Mouse (Mus musculus): ENCODE results near the gene Hint3.
"Not testable (repeated sequence)": the region's sequence is repeated elsewhere in the genome, so short reads cannot be mapped to it uniquely, and the experiment has no call there.

Hint3 gene

DNA sequence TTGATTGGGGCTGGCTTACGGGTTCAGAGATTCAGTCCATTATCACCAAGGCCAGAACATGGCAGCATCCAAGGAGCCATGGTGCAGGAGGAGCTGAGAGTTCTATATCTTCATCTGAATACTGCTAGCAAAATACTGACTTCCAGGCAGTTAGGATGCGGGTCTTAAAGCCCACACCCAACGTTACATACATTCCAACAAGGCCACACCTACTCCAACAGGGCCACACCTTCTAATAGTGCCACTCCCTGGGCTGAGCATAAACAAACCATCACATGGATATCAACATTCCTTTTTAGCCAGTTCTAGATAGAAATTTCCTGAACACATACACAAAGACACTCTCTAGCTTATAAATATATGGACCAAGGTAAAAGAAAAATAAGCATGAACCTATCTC is at the start of gene Hint3:
Hint3 (minus strand) TSS at position 120 of the 400 bp plus-strand sequence.
- DNase-seq (ENCODE audit: inconsistent age in 2 of 2, low spot score in 1 of 2), result no peak

- DNase-seq (ENCODE audit: inconsistent age in 2 of 2, low spot score in 1 of 2), result peak; percentile 45 to 87
Measured at GRCm38 (mm10) chr10:30678051-30678450, 48.6 kb upstream of the Hint3 start.

GRCm38 (mm10) chr10:30674825-30675224 is 45.4 kb upstream of the Hint3 start:
- DNase-seq (ENCODE audit: inconsistent age in 2 of 2, low spot score in 1 of 2), result no peak

DNA sequence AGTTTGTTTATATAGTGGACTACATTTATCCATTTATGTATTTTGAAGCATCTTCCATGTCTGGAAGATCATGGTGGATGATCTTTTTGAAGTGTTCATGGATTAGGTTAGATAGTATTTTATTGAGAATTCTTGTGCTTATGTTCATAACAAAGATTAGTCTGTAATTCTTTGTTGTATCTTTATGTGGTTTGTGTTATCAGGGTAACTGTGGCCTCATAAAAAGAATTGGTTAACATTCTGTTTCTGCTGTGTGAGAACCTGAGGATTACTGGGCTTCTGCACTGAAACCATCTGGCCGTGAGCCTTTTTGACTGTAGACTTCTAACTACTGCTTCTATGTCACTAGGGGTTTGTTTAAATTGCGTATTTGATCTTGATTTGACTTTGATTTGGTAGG is 37.1 kb upstream of the Hint3 start:
- no peak for DNase-seq (ENCODE audit: inconsistent age in 2 of 2, low spot score in 1 of 2)

DNA sequence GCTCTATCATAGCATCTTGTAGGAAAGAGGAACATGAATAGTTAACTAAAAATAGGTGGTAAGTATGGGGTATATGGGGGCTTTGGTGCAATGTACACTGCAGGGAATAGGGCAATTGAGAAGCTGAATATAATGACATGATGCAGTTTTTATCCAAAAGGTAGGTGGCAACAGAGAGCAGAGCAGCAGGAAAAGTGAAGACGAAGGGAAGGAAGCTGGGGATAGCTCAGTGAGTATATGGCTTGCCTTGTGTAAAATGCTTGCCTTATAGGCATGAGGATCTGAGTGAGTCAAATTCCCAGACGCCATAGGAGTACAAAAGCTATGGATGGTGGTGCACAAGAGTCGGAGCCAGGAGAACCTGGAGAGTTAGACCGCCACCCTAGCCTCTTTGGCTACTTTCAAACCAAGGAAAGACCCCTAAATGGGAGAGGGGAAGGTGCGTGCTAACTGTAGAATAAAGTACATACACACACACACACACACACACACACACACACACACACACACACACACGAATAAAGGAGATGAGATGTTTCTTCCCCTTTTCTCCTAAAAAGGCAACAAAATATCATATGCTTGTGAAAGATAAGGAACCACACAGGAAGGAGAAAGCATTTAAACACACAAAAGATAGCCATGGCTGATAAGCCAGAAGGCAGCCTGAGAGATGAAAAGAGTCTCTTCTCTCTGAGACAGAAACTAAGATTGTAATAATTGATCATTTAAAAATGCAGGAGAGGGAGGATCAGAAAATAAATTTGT is 31.3 kb upstream of the Hint3 start:
- peak in 1 of 2 experiments; percentile 68 for DNase-seq (ENCODE audit: inconsistent age in 2 of 2, low spot score in 1 of 2)

GRCm38 (mm10) chr10:30655655-30656054 is 26.2 kb upstream of the Hint3 start:
- DNase-seq (ENCODE audit: inconsistent age in 2 of 2, low spot score in 1 of 2), result no peak

DNA sequence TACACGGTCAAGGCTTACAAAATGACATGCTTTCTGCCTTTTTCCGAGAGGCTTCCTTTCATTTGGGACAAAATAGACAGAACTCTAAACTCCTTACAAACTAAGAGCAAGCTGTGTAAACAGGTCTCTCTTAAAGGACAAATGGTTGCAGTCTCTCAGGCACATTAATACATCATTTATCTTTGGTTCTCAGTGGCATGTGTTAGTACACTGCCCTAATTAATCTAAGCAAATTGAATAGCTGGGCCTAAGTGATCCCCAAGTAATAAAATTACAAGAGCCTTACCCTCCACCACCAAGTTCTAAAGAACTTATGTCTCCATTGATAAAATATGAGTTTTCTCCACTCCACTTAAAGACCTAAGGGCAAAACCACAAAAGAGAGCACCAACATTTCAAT is 18.2 kb upstream of the Hint3 start:
- no peak for DNase-seq (ENCODE audit: inconsistent age in 2 of 2, low spot score in 1 of 2)

- no peak for DNase-seq (ENCODE audit: inconsistent age in 2 of 2, low spot score in 1 of 2)
Measured at GRCm38 (mm10) chr10:30638216-30638615, 8.8 kb upstream of the Hint3 start.

- not testable (repeated sequence) for DNase-seq (ENCODE audit: inconsistent age in 2 of 2, low spot score in 1 of 2)
Measured at GRCm38 (mm10) chr10:30636474-30637154, 7.2 kb upstream of the Hint3 start.

DNA sequence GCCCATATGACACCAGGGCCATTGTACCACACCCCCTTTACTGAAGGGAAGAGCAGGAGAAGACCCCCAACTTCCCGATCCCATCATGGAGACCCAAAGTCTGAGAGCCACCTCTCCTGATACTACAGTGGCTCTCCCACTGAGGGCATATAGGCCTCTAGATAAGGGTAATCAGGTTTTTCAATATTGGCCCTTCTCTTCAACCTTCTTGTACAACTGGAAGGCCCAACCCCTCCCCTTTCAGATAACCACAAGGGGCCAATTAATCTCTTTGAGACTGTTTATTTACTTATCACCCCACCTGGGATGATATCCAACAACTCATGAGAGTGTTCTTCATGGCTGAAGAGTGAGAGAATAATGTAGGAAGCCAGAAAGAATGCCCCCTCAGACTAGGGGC is 3.3 kb upstream of the Hint3 start:
- no peak for DNase-seq (ENCODE audit: inconsistent age in 2 of 2, low spot score in 1 of 2)

DNA sequence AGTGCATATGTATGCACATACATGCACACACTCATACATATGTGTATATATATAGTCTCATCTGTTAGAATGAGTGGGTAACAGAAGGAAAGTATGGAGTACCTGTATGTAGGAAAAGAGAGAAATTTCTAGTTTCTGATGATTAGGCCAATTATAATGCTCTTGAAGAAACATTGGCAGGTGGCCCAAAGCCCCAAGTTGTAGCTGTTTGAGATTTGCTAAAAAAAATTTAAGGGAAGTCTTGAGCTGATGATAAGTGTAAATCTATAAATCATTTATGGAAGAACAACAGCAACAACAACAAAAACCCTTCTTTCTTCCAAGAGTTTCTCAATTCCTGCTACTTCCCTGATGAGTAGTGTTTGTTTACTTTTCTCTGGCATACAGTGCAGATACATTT is 545 bp upstream of the Hint3 start:
- no peak for DNase-seq (ENCODE audit: inconsistent age in 2 of 2, low spot score in 1 of 2)

DNA sequence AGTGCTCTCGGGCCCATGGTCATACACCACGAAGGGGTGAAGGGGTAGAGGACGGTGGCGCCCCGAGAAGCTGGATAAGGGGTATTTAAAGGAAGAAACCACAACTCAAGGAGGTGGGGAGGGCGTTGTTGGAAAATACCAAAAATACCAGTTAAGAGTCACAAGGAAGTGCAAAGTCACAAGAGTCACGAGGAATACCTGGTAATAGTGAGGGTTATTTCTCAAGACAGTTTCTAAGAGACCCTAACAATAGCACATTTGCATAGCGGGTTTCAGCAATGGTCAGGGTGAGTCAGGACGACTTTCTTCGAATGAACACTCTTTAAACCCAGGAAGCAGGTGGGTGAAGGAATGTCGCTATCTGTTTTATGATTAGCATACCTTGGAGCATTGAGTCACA is 988 bp downstream of the Hint3 start:
- not testable (repeated sequence) for DNase-seq (ENCODE audit: inconsistent age in 2 of 2, low spot score in 1 of 2)

DNA sequence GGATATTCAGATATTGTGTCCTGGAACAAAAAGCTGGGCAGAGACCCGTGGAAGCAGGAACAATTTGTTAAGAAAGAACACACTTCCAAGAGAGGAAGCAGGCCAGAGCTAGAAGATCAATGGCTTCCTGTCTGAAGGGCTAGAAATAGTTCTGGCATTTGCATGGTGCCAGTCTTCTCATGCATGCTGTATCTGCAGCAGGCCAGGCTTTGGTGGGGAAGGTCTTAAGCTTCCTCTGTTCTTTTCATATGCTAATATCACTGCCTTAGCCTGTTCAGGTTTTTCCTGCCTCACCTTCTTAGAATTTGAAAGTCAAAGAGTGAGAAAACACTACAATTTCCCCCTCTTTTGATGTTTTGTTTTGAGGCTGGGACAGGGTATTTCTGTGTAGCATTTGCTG is 1.9 kb downstream of the Hint3 start:
- DNase-seq (ENCODE audit: inconsistent age in 2 of 2, low spot score in 1 of 2), result no peak

DNA sequence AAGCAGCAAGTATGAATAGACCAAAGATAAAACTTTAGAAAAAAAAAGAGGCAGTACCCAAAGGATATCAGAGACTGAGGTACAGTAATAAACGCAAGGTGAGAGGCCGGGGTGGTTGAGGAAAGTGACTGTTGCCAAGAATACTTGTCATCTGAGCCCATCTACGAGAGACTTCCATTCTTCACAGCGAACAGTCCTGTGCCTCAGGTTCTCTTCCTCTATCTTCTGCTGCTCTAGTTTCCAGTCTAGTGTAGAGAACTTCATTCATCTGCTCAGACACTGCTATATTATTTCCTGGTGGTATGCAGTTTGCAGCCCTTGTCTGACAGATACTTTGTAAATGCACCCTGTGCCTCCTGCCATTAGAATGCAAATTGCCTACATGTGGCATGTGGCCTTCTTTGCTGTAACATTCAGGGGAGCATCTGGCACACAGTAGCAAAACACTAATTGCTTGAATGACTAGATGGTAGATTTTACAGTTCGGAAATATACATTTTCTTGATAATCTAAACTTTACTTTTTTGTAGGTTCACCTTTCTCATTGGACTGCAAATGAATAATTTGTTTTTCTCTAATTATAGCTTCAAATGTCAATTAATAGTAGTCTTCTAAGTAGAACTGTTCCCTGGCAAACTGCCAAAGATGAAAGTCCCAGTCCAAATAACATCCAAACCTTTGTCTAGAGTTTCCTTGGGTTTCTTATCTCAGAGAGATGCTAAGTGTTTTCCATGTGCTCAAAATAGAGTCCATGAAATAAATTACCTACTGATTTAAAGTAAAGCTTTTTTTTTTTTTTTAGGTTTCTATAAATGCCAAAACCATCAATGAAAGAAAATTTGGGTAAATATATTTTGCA is 5.0 kb downstream of the Hint3 start:
- DNase-seq (ENCODE audit: inconsistent age in 2 of 2, low spot score in 1 of 2), result peak in 1 of 2 experiments; percentile 28

DNA sequence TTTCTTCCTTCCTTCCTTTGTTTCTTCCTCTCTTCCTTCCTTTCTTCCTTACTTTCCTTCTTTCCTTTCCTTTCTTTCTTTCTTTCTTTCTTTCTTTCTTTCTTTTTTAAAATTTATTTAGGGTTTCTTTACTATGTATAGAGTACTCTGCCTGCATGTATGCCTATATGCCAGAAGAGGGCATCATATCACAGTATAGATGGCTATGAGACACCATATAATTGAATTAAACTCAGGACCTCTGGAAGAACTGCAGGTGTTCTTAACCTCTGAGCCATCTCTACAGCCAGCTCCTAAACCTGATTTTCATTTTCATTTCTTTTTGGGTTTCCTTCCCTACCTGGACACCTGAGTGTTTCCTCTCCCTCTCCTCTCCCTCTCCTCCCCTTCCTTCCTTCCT is 6.5 kb downstream of the Hint3 start:
- DNase-seq (ENCODE audit: inconsistent age in 2 of 2, low spot score in 1 of 2), result no peak

DNA sequence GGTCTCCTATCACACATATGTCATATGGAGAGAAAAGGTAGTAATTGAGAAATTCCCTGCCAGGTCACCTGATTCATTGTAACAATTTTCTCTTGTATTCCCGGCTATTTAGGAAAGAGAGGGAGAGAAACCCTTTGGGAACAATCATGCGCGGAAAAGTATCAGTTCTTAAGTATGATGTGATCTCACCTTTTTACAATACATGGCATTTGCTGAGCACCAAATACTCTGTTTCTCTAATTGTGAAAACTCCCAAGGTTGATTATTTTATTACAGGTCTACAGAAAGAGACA is 10.6 kb downstream of the Hint3 start:
- DNase-seq (ENCODE audit: inconsistent age in 2 of 2, low spot score in 1 of 2), result no peak

DNA sequence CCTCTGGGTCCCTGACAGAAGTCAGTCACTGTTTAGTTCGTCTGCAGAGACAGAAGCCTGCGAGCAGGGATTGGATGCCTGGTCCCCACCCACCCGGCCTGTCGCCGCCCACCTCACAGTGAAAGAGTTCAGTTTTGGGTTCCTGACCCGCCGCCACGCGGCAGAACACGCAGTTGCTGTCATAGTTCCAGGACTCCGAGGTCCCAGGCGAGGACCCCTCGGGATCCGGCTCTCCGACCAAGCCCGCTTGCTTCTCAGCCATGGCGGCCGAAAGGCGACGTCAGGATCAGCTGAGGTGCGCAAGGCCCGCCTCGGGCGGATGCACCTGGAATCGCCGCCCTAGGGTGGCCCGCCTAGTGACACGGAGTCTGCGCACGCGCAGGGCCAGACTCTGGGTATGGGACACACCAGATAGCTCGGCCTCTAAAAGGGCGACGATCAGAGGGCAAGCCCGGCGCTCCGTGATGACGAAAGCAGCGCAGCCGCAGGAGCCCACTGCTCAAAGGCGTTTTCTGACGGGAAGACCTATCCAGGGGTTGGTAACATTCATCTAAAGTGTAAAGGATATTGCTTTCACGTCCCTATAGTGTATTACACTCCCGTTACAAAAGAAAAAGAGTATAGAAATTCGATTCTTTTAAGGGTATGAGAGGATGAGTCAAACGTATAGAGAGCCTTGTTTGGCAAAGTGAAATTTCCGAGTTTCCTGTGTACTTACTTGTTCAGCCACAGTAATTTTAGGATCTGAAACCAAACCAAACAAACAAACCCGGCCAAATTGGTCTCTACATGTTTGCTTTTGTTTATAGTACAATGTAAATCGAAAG is 11.1 kb downstream of the Hint3 start:
- peak; percentile 99 to 100 for DNase-seq (ENCODE audit: inconsistent age in 2 of 2, low spot score in 1 of 2)

DNA sequence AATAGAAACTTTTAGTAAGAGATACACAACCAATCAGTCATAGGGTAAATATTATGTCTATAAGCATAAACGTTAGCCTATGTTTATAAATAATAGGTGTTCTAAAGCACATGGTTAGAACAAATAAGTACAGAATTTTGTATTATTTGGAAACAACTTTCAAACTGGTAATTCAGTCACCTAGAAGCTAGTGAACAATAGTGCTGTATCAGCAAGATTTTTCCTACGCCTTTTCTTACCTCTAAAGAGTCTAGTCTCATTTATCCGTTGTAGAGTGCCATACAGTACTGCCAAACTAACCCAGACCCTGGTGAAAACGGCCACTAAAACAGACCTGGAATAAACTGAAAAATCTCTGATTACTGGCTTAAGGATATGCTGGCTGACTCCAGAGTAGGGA is 16.4 kb downstream of the Hint3 start:
- DNase-seq (ENCODE audit: inconsistent age in 2 of 2, low spot score in 1 of 2), result no peak

- DNase-seq (ENCODE audit: inconsistent age in 2 of 2, low spot score in 1 of 2), result no peak
Measured at GRCm38 (mm10) chr10:30609614-30610013, 19.8 kb downstream of the Hint3 start.

- no peak for DNase-seq (ENCODE audit: inconsistent age in 2 of 2, low spot score in 1 of 2)
Measured at GRCm38 (mm10) chr10:30608109-30608508, 21.3 kb downstream of the Hint3 start.

DNA sequence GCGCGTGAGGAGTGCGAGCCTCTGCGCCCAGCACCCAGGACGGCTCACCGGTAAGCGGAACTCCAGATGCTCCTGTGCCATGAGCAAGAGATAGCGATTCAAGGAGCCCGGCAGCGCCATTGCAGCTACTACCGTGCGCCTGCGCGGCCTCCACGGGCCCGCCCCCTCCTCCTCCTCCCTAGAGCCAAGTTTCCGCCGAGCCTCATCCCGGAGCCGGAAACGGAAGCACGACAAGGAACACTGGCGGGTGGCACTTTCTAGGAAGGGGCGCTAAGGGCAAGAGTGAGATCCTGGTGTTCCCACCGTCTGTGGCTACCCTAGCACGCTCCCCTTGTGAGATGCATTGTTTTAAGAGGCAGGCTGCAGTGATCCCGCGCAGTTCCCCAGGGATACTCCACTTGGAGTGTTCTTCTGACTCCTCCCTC is 28.9 kb downstream of the Hint3 start, which contains the start of gene Trmt11:
Trmt11 (minus strand) TSS at position 208 of the 425 bp plus-strand sequence.
- DNase-seq (ENCODE audit: inconsistent age in 2 of 2, low spot score in 1 of 2), result peak; percentile 93 to 97
